Comparison of ENCODE assay signal across 10 mouse cellular contexts in genomic region chr12:100422286-100422820, GRCm38 (mm10).
DNase-seq lines count a peak whose midpoint lies in the region; ATAC-seq and TF ChIP-seq lines count a peak whose summit lies in the region.
"Had no signal": no experiment of that assay in that cellular context is flagged by ENCODE, and none has a peak within 500 bp of the region (broad histone marks: within the 10 kb centered on the region; RNA-seq: fewer than 3 reads in every experiment).

No protein-coding gene starts in this region.

- TF ChIP-seq CTCF in layer of hippocampus, adult 2 months (conservative IDR thresholded peaks at IDR 0.05), result no peak
- TF ChIP-seq CTCF in brain, embryonic 14.5 days (IDR thresholded peaks at IDR 0.05; ENCODE audit: borderline replicate concordance, extremely low read depth, insufficient read depth, insufficient read length), result no peak

- DNase-seq in layer of hippocampus, adult 2 months (ENCODE audit: low spot score in 2 of 2), result no peak
- DNase-seq in layer of hippocampus, postnatal 25 days (ENCODE audit: extremely low spot score in 1 of 2, low spot score in 1 of 2), result no peak
- peak; percentile 39 for DNase-seq in brain, embryonic 14.5 days (ENCODE audit: low read depth)
- DNase-seq in large intestine, adult 2 months (ENCODE audit: low read depth, low spot score), result peak; percentile 50
- DNase-seq in urinary bladder, postnatal 14 days (ENCODE audit: low spot score), result no peak
- no peak for DNase-seq in ovary, postnatal 10 days (ENCODE audit: low spot score)

- 18% methylated on average over 6 of the region's 6 CpGs for WGBS in large intestine, adult 2 months

- no peak overlapping the region for H3K4me3 ChIP-seq in layer of hippocampus, adult 2 months
- H3K4me3 ChIP-seq: forebrain, embryonic 10.5 days; hindbrain, embryonic 13.5 days; liver, embryonic 15.5 days had no signal

- ATAC-seq in common myeloid progenitor, adult 5-6 weeks (replicated peaks; ENCODE audit: low read depth, poor library complexity, severe bottlenecking), result peak; percentile 36; the same call in 1 of the 2 replicates

- no peak for TF ChIP-seq POLR2A in brain, embryonic 14.5 days (IDR thresholded peaks at IDR 0.05; ENCODE audit: borderline replicate concordance, extremely low read depth, insufficient read depth, insufficient read length, poor library complexity, severe bottlenecking)

- H3K27ac ChIP-seq in layer of hippocampus, adult 2 months, result peak overlapping the region; percentile 67; the same call in 1 of the 2 replicates
- H3K27ac ChIP-seq: forebrain, embryonic 10.5 days; hindbrain, embryonic 13.5 days; liver, embryonic 15.5 days had no signal

Comparison
In these comparisons a context has a peak if more than half of its experiments do, and no peak if none do; other contexts are left out.
1. DNase-seq: peak in brain, embryonic 14.5 days (single experiment) and large intestine, adult 2 months (single experiment); none in layer of hippocampus, adult 2 months (0 of 2), layer of hippocampus, postnatal 25 days (0 of 2), urinary bladder, postnatal 14 days (single experiment) and ovary, postnatal 10 days (single experiment).